Mouse (Mus musculus) cerebellum, postnatal 10 days (tissue): ENCODE results near the gene Gm2115.

Experiments used
- DNase-seq, 2 experiments: peaks; one replicate each; pipeline ENCODE4 v3.0.0; 2021; ENCODE audit warnings: mixed read lengths in 2 of 2

Gm2115 gene

GRCm38 (mm10) chr7:84587101-84587783 lies 58.5 kb downstream of the Gm2115 start:
- no peak for DNase-seq

DNA sequence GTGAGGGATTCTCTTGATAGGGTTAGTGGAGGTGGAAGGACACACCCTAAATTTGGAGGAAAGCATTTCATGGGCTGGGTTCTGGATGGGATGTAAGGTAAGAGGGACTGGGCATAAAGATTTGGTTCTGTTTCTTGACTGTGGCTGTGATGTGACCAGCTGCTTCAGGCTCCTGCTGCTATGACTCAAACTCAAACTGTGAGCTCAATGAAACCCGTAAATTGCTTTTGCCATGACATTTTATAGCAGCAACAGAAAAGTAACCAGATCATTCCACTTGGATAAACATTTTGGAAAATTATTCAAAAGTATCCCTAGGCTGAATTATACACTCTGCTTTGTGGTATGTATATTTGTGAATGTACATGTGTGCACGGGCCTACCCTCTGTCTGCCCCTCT lies 61.9 kb downstream of the Gm2115 start:
- no peak for DNase-seq

- DNase-seq, result no peak
These were observed 62.6 kb downstream of the Gm2115 start for GRCm38 (mm10) chr7:84591347-84591746.

DNA sequence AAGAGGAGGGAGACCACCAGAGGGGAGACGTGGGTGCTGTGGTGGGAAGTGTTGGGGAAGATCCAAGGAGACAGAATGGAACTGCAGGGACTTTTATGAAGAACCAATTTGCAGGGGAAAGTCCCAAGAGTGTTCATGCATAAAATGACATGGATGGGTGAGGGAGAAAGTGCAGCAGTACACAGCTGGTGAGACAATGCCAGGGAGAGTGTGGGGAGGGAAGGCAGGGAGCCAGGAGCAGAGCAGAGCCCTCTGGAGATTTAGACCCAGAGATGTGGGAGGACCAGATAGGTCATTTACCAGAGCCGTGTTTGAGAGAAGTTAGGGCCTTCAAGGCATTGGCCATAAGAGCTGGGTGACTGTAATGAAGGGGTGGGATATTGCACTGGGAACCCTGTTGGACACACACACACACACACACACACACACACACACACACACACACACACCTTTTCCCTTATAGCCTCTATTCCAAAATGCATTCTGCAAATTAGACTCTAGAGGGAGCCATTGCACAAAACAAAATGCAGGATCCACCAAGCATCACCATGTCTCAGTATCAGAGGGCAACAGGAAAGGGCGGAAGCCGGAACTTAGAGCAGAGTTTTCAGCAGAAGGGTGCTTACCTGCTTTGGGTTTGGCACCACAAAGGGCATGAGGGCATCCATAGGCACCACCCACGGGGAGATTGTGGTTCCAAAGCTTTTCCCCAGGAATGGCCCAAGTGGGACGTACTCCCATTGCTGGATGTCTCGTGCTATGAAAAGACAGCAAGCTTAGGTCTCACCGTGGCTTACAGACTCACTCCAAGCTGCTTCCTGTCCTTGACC lies 65.5 kb downstream of the Gm2115 start:
- DNase-seq, result peak; percentile 63 to 79

GRCm38 (mm10) chr7:84594917-84595303 lies 66.2 kb downstream of the Gm2115 start:
- DNase-seq, result no peak

- DNase-seq, result no peak
These were observed 67.2 kb downstream of the Gm2115 start for GRCm38 (mm10) chr7:84596002-84596401.

- no peak for DNase-seq
These were observed 67.9 kb downstream of the Gm2115 start for GRCm38 (mm10) chr7:84596633-84597032.

DNA sequence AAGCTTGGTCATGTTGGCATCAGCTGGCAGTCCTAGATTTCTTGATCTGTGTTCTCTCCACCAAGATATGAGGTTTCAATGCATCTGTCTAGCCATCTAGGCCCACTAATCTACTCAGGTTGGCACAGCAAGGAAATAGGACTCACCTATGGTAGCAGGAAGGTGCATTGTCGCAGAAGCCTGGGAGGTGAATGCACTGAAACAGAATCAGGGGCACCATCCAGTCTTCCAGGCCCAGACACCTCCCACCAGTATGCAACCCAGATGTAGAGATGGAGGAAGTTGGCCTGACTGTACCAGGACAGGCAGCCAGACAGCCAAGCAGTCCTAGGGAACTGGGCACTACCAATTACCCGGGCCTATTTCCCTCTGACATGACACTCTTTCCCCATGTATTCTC lies 71.9 kb downstream of the Gm2115 start:
- DNase-seq, result no peak

GRCm38 (mm10) chr7:84601331-84601730 lies 72.6 kb downstream of the Gm2115 start:
- DNase-seq, result no peak

- no peak for DNase-seq
These were observed 75.7 kb downstream of the Gm2115 start for GRCm38 (mm10) chr7:84604501-84604900.

GRCm38 (mm10) chr7:84605033-84605687 lies 76.4 kb downstream of the Gm2115 start:
- DNase-seq, result no peak

- peak; percentile 88 to 91 for DNase-seq
These were observed 77.0 kb downstream of the Gm2115 start for GRCm38 (mm10) chr7:84605704-84606292.

DNA sequence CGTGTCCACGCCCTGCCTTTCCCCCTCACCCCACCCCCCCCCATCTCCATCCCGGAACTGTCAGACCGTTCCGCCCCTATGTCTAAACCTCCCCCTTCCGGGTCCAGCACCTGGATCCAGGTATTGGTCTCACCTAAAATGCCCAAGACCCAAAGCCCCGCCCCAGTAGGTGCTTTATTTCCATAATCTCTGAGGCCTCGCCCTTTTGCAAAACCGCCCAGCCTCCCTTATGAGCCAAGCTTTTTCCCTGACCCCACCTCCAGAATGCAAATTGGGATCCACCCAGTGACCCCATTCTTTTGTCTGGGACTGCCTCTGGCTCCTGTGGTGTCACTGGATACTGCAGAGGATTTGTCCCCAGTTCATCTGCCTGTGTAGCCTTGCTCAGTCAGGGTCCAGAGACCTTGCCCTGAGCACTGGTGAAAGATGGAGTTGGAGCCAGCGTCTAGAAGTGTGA lies 77.6 kb downstream of the Gm2115 start, which contains the start of gene Fah:
Gene Fah, minus strand, starts transcription at position 430 of the 457 bp plus-strand sequence.
- peak; percentile 57 to 63 for DNase-seq

DNA sequence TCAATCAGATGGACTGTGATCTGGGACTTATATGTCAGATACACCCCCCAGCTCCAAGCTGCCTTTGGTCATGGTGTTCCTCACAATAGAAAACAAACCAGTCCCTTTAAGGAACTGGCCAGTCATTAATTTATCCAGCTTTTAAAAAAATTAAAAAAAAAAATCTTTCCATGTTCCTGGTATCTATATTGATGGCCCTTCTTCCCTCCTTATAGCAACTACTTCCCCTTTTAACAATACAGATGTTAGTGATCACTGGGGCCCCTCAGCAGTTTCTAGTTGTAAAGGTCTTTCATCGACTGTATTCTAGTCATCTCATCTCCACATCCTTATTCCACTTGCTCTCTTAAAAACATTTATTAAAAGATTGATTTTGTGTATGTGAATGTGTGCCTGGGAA lies 82.9 kb downstream of the Gm2115 start:
- DNase-seq, result no peak

- DNase-seq, result no peak
These were observed 83.7 kb downstream of the Gm2115 start for GRCm38 (mm10) chr7:84612445-84612844.

- DNase-seq, result no peak
These were observed 90.2 kb downstream of the Gm2115 start for GRCm38 (mm10) chr7:84618951-84619350.

GRCm38 (mm10) chr7:84620956-84621355 lies 92.2 kb downstream of the Gm2115 start:
- no peak for DNase-seq

DNA sequence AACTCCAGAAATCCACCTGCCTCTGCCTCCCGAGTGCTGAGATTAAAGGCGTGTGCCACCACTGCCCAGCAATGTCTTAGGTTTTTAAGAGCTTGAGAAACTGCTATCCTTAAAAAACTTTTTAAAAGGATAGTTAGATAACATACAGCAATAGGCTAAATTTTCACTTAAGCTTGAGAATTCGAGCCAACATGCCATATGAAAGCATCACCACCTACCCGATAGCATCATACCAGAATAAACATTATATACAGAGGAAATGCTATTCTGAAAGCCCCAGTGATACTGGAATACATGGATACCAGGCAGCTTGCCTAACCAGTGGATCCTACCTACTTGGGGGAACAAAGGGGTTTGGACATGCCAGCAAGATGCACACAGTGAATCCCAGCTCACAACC lies 95.0 kb downstream of the Gm2115 start:
- no peak for DNase-seq

- no peak for DNase-seq
These were observed 103.1 kb downstream of the Gm2115 start for GRCm38 (mm10) chr7:84631878-84632277.
